Mouse (Mus musculus) intestine, embryonic 16.5 days (tissue): ENCODE data around the gene Pld5. TPM values are rescaled to one million over a fixed set of nuclear protein-coding genes. Genes with fewer than 3 reads are reported as not detected.

Experiments
- ATAC-seq: fragments of 200-750 bp; cut with Nextera tagmentation; 2 replicates; pipeline ENCODE4 v1.8.0; 2017; ENCODE audit warnings: moderate TSS enrichment, moderate library complexity
- H3K27ac ChIP-seq: fragments of 300-500 bp; sonication (generic); 2 replicates; pipeline ENCODE4 v1.5.1; 2014; ENCODE audit warnings: mild to moderate bottlenecking, low read length
- H3K27me3 ChIP-seq: fragments of 300-500 bp; sonication (generic); replicated peaks from 2 replicates; pipeline ENCODE4 v1.6.1; 2014; ENCODE audit warnings: low read length, control low read depth, mixed read lengths; ENCODE audit not compliant: control insufficient read depth, insufficient read depth
- H3K36me3 ChIP-seq: fragments of 300-500 bp; sonication (generic); 2 replicates; pipeline ENCODE4 v1.6.1; 2014; ENCODE audit warnings: low read length, control low read depth; ENCODE audit not compliant: control insufficient read depth, insufficient read depth
- H3K4me1 ChIP-seq: fragments of 300-500 bp; sonication (generic); 2 replicates; pipeline ENCODE4 v1.6.1; 2014; ENCODE audit warnings: low read length, control low read depth, mixed read lengths; ENCODE audit not compliant: control insufficient read depth, insufficient read depth
- H3K4me2 ChIP-seq: fragments of 300-500 bp; sonication (generic); 2 replicates; pipeline ENCODE4 v1.6.1; 2014; ENCODE audit warnings: low read depth, low read length, control low read depth
- H3K4me3 ChIP-seq: fragments of 300-500 bp; sonication (generic); 2 replicates; pipeline ENCODE4 v1.5.1; 2014; ENCODE audit warnings: mild to moderate bottlenecking, low read length
- H3K9ac ChIP-seq: fragments of 300-500 bp; sonication (generic); 2 replicates; pipeline ENCODE4 v1.6.1; 2014; ENCODE audit warnings: low read depth, low read length
- H3K9me3 ChIP-seq: fragments of 300-500 bp; sonication (generic); 2 replicates; pipeline ENCODE4 v1.6.1; 2016; ENCODE audit warnings: low read length, control low read depth; ENCODE audit not compliant: control insufficient read depth
- WGBS: fragments of 180-500 bp; shearing (Covaris S2); extraction: QIAGEN DNeasy Blood & Tissue Kit; methylation state at CpG from one replicate; pipeline ENCODE4 v1.1.7; 2014; 5-methylcytosine and 5-hydroxymethylcytosine counted together
- polyA plus RNA-seq: library from polyadenylated mRNA; unstranded; fragments of >200 nt; fragmentation: Nextera tagmentation; extraction: Ambion mirVana; gene quantifications from 2 replicates; pipeline ENCODE4 v1.2.1, GENCODE M21; 2015

Gene Pld5
- polyA plus RNA-seq, 1 experiment from 2014 or later: 0.60 TPM

DNA sequence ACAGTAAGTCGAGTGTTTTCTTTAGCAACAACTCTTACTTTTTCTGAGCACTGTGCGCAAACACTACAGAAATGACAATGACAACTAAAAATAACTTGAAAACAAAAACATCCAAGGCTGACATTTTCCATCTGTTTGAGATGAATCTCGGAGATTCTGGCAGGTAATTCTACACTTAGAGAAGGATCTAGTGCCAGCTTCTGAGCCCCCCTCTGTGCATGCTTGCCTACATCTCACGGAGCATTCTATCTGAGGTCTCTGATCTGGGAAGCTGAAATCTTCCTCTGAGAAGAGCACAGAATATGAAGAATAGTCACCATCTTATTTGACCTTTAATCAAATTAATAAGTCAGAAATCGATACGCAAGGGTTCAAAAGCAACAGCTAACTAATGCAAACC lies 240.4 kb downstream of the Pld5 start:
- H3K9me3 ChIP-seq: no peaks in the 10 kb centered on the region
- no peak overlapping the region for H3K27ac ChIP-seq
- no peak overlapping the region for H3K4me3 ChIP-seq
- no peak overlapping the region for H3K9ac ChIP-seq
- no peaks in the 10 kb centered on the region for H3K36me3 ChIP-seq
- 86% methylated on average over 6 of the region's 6 CpGs for WGBS
- no peaks in the 10 kb centered on the region for H3K27me3 ChIP-seq
- no peak for ATAC-seq
- H3K4me2 ChIP-seq: no peak overlapping the region
- H3K4me1 ChIP-seq: no peaks in the 10 kb centered on the region

DNA sequence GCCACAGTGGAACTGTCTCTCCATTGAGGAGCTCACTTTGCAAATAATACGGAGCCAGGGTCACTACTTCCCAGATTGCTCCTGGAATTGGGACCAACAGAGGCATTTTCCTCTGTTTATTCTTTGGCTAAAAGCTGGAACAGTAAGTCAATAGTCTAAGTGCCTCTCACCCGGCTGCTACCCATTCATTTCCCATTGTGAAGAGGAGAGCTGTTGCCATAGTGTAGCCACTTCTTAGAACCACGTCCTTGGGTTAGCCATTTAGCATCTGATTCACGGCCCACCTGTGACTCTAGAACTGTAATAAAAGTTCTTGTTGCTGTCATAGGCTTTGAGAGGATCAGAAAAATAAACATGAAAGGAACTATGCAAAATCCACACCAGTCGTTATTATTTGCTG lies 241.4 kb downstream of the Pld5 start:
- 64% methylated on average over 5 of the region's 5 CpGs for WGBS
- ATAC-seq: no peak
- Histone ChIP-seq H3K9me3 (no peaks in the 10 kb centered on the region), H3K27me3 (no peaks in the 10 kb centered on the region), H3K4me1 (no peaks in the 10 kb centered on the region), H3K36me3 (no peaks in the 10 kb centered on the region), H3K4me2 (no peak overlapping the region), H3K9ac (no peak overlapping the region), H3K27ac (no peak overlapping the region), H3K4me3 (no peak overlapping the region)

DNA sequence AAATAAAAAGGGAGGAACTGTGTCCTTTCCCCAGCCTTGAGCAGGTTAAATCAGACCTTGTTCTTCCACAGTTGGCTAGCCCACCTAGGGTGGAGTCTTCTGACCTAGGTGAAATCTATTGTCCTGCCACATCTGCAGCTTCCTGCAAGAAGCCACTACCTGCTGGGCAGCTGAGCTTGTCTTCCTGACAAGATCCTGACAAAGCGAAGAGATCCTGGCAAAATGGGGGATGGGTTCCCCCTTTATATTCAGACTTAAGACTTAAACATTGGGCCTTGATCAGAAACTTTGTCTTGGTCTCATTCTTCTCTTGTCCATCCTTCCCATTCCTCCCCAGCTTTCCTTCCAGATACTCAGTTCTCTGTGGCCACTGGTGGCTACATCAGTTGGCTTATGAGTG lies 246.0 kb downstream of the Pld5 start:
- Histone ChIP-seq H3K4me3 (no peak overlapping the region), H3K9me3 (no peaks in the 10 kb centered on the region), H3K9ac (no peak overlapping the region), H3K4me1 (no peaks in the 10 kb centered on the region), H3K27me3 (no peaks in the 10 kb centered on the region), H3K4me2 (no peak overlapping the region), H3K27ac (no peak overlapping the region), H3K36me3 (no peaks in the 10 kb centered on the region)
- no peak for ATAC-seq
- 74% methylated on average over 1 of the region's 1 CpGs for WGBS

DNA sequence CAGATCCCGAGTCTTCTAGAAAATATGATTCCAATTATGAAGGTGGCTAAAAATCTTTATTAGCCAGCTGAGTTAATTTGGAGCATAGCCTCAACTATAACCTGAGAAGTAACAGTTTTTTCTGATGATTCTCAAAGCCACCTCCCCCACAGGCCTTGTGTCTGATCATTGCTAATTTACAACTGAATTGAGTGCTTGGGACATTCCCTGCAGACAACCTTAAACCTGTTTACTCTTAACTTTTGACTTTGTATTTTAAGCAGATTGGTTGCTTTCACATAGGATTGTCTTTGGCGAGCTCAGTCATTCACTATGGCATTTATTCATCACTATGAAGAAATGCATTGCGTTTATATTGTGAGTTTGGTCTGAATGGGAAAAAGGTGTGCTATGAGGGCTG lies 246.7 kb downstream of the Pld5 start:
- Histone ChIP-seq H3K4me2 (no peak overlapping the region), H3K9me3 (no peaks in the 10 kb centered on the region), H3K27ac (no peak overlapping the region), H3K27me3 (no peaks in the 10 kb centered on the region), H3K4me3 (no peak overlapping the region), H3K36me3 (no peaks in the 10 kb centered on the region), H3K9ac (no peak overlapping the region), H3K4me1 (no peaks in the 10 kb centered on the region)
- no peak for ATAC-seq
- WGBS: 73% methylated on average over 3 of the region's 3 CpGs

DNA sequence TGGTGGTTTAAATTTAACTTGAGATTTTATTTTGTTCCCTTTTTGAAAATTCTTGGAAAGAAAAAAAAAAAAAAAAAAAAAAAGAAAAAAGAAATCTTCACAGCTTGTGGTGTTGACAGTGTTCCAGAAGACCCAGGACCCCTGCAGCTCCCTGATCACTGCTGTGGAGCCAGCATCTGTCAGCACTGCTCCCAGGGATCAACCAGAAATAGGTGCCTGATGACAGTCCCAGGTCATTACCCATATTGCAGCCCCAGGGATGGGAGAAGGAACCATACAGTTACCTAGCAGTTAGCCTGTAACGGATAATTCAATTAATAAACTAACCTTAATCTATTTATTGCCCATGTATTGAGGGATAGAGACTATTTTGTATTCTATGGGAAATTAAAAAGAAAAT lies 250.6 kb downstream of the Pld5 start:
- no peak overlapping the region for H3K4me3 ChIP-seq
- no peaks in the 10 kb centered on the region for H3K36me3 ChIP-seq
- WGBS: 64% methylated on average over 1 of the region's 1 CpGs
- no peaks in the 10 kb centered on the region for H3K27me3 ChIP-seq
- H3K9me3 ChIP-seq: no peaks in the 10 kb centered on the region
- no peak overlapping the region for H3K9ac ChIP-seq
- H3K4me2 ChIP-seq: no peak overlapping the region
- no peak overlapping the region for H3K27ac ChIP-seq
- H3K4me1 ChIP-seq: no peaks in the 10 kb centered on the region
- no peak for ATAC-seq

DNA sequence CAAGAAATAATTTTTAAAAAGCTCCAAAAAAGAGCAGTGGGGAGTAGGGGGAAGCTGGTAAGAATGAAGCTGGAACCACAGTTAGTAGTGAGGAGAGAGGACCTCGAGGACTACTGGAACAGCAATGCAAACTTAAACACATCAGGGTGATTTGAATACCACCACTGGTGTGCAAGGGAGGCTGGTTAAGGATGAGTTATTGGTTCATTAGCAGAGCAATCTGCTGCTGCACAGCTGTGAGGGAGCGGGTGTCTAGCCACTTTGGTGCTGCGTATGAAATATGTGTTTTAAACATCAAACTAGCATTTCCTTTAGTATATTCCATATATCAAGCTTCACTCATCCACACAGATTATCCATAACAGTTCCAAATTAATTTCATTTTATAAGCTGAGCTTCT lies 256.6 kb downstream of the Pld5 start:
- H3K9ac ChIP-seq: no peak overlapping the region
- H3K27me3 ChIP-seq: no peaks in the 10 kb centered on the region
- no peaks in the 10 kb centered on the region for H3K9me3 ChIP-seq
- H3K36me3 ChIP-seq: no peaks in the 10 kb centered on the region
- no peak for ATAC-seq
- no peak overlapping the region for H3K27ac ChIP-seq
- no peaks in the 10 kb centered on the region for H3K4me1 ChIP-seq
- 74% methylated on average over 3 of the region's 3 CpGs for WGBS
- H3K4me3 ChIP-seq: no peak overlapping the region
- H3K4me2 ChIP-seq: no peak overlapping the region

DNA sequence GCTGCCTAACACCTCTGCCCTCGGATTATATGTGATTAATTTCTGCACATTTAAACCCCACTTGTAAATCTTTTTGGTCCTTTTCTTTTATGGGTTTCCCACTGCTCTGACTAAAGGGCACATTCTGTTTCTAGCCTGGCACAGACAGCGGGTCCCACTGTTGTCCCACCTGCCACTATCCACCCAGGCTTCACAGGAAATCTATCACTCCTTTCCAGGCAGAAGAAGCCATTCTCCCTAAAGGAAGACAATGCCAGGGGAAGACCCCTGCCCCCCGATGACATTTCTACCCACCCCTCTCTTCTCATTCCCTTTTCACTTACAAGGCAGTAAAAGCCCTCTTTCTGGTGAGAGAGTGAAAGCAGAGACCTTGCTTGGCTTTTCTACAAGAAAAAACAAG lies 259.0 kb downstream of the Pld5 start:
- H3K4me1 ChIP-seq: no peaks in the 10 kb centered on the region
- no peaks in the 10 kb centered on the region for H3K27me3 ChIP-seq
- no peak overlapping the region for H3K9ac ChIP-seq
- no peak for ATAC-seq
- WGBS: 59% methylated on average over 3 of the region's 3 CpGs
- no peak overlapping the region for H3K4me2 ChIP-seq
- H3K36me3 ChIP-seq: no peaks in the 10 kb centered on the region
- no peaks in the 10 kb centered on the region for H3K9me3 ChIP-seq
- no peak overlapping the region for H3K27ac ChIP-seq
- no peak overlapping the region for H3K4me3 ChIP-seq

DNA sequence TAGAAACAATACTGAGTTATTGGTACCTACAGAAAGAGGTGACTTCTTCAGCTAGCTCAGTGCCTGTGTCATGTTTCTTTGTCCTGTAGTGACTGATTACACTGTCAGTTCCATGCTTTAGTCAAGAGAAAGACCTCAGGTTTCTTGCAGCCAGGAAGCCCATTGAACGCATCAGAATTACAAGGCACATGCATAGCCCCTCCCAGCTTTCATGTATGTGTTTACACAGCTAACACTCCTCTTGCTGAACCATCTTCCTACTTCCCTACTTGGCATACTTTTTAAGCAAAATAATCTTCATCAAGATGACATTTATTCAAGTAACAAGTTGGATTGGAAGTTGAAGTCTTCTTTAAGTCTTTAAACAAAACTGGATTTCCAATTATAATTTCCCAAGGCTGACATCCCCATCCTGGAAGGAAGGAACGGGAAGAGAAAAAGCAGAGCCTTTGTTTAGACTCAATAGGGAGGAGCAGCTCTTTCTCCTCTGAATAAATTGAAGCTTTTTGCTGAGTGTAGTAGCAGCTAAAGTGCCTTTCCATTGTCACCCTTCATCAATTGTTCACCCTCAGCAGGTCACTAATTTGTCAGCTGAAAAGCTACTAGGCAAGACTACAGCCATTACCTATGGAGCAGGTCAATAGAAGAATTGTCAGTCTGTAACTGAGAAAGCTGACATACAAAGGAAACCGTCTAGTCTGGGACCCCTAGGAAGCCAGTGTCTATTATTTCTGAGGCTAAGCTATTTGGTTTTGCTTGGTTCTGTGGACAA lies 261.4 kb downstream of the Pld5 start:
- no peak for ATAC-seq
- 27% methylated on average over 3 of the region's 3 CpGs for WGBS
- H3K36me3 ChIP-seq: no peaks in the 10 kb centered on the region

DNA sequence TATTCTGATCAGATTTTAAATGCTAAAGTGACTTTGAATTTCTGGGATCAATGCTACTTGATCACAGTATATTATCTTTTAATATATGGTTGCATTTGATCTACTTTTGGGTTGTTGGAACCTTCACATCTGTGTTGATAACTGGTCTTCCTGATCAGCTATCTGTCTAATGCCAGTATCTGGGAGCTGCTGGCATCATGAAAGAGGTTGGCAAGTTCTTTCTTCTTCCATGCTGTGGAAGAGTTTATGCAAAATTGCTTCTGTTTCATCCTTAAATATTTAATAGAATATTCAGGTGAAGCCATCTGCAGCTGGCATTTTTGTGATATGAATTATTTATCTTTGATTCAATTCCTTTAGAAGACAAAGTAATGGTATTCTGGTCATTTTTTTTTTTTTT lies 263.6 kb downstream of the Pld5 start:
- Histone ChIP-seq H3K4me2 (no peak overlapping the region), H3K4me1 (no peaks in the 10 kb centered on the region), H3K4me3 (no peak overlapping the region), H3K9ac (no peak overlapping the region), H3K27me3 (no peaks in the 10 kb centered on the region), H3K9me3 (no peaks in the 10 kb centered on the region), H3K27ac (no peak overlapping the region), H3K36me3 (no peaks in the 10 kb centered on the region)
- no peak for ATAC-seq

More for the DNA sequence above, 261.4 kb downstream of the Pld5 start:
- H3K27ac ChIP-seq: no peak overlapping the region
- no peaks in the 10 kb centered on the region for H3K27me3 ChIP-seq
- H3K4me1 ChIP-seq: no peaks in the 10 kb centered on the region
- no peak overlapping the region for H3K9ac ChIP-seq
- no peak overlapping the region for H3K4me2 ChIP-seq
- H3K9me3 ChIP-seq: no peaks in the 10 kb centered on the region
- no peak overlapping the region for H3K4me3 ChIP-seq

DNA sequence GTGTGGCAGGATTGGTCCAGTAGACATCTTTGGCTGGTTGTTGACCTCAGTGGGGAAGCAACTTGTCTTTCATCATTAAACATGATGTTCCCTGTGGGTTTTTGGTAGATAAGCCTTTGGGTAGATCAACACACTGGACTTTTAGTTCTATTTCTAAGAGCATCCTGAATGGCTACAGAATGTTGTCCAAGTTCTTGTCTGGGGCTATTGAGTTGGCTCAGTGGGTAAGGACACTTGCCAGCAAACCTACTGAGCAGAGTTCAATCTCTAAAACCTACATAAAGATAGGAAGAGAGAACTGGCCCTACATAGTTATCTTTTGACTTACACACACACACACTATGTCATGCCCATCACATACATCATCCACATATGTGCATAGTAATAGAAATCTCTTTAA lies 264.0 kb downstream of the Pld5 start:
- no peak for ATAC-seq
- Histone ChIP-seq H3K4me2 (no peak overlapping the region), H3K36me3 (no peaks in the 10 kb centered on the region), H3K9me3 (no peaks in the 10 kb centered on the region), H3K27ac (no peak overlapping the region), H3K9ac (no peak overlapping the region), H3K27me3 (no peaks in the 10 kb centered on the region), H3K4me3 (no peak overlapping the region), H3K4me1 (no peaks in the 10 kb centered on the region)
